Mouse (Mus musculus): Measurements from ENCODE around the gene Olfr922. TPM values are rescaled to one million over a fixed set of nuclear protein-coding genes. Genes with fewer than 3 reads are reported as not detected.

Gene Olfr922
- total RNA-seq (2023), result not detected

DNA sequence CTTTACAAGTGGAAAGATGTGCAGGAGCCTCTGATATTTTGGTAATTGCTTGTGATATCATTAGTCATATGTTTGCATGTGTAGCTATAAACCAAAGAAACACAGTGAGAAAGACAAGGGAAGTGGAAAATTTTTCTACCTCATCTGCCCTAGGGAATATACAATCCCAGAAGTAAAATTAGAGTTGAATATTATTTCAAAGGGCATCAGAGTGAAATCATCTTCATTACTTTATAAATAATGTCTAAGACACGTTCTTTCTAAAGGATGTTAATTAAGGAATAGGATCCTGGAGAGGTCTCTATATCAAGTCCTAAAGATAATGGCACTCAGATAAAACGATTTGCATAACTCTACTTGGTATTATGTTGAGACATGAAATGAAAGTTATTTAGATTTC, at the start of gene Olfr922:
TSS of gene Olfr922 (plus strand) at position 301 of the 400 bp plus-strand sequence.

DNA sequence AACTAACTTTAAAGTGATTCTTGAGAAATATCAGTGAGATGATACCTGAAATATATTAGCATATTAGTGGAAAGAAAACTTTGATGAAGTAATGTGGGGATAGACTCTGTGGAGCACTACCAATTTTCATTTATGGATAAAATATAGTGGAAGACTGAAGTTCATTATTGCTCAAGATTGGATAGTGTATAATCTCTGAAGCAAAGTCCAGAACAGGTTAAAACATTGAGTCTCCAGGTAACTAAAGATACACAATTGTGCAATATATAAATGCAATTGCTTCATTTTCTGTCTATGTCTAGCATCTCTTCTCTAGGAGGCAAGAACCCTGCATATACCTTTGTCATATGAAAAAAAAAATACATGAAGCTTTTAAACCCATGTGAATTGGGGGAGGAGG, 41.6 kb upstream of the Olfr922 start, which contains the start of gene Olfr921:
TSS of gene Olfr921 (plus strand) at position 301 of the 400 bp plus-strand sequence.

GRCm38 (mm10) chr9:38826245-38826644, 11.8 kb downstream of the Olfr922 start, which contains the start of gene Olfr923:
TSS of gene Olfr923 (plus strand) at chr9:38826545.

GRCm38 (mm10) chr9:38844149-38844548, 29.7 kb downstream of the Olfr922 start, which contains the start of gene Olfr924:
TSS of gene Olfr924 (plus strand) at chr9:38844449.

GRCm38 (mm10) chr9:38854760-38855159, 40.3 kb downstream of the Olfr922 start, which contains the start of gene Olfr26:
TSS of gene Olfr26 (plus strand) at chr9:38855060.

Other genes with a start within 250 kb of the Olfr922 start
- not detected for gene Olfr912, start 234.4 kb upstream of the Olfr922 start, total RNA-seq (2023)
- gene Olfr913, start 221.9 kb upstream of the Olfr922 start, total RNA-seq (2023), result not detected
- not detected for gene Olfr914, start 209.5 kb upstream of the Olfr922 start, total RNA-seq (2023)
- not detected for gene Olfr916, start 154.7 kb upstream of the Olfr922 start, total RNA-seq (2023)
- not detected for gene Olfr917, start 148.8 kb upstream of the Olfr922 start, total RNA-seq (2023)
- gene Olfr918, start 140.0 kb upstream of the Olfr922 start, total RNA-seq (2023), result not detected
- gene Olfr919, start 110.9 kb upstream of the Olfr922 start, total RNA-seq (2023), result not detected
- gene Vwa5a, start 96.3 kb upstream of the Olfr922 start, total RNA-seq (2023), result 10 to 100 TPM in 1 of 2 experiments, 1 to 10 TPM in 1; 8.4 to 11.4 TPM
- gene Olfr920, start 62.3 kb upstream of the Olfr922 start, total RNA-seq (2023), result under 1 TPM; 0.09 to 0.15 TPM
- not detected for gene Olfr921, start 41.5 kb upstream of the Olfr922 start, total RNA-seq (2023)
- gene Olfr923, start 11.9 kb downstream of the Olfr922 start, total RNA-seq (2023), result not detected
- gene Olfr924, start 29.8 kb downstream of the Olfr922 start, total RNA-seq (2023), result not detected
- gene Olfr26, start 40.4 kb downstream of the Olfr922 start, total RNA-seq (2023), result not detected
- not detected for gene Olfr926, start 62.5 kb downstream of the Olfr922 start, total RNA-seq (2023)
- gene Olfr930, start 115.2 kb downstream of the Olfr922 start, total RNA-seq (2023), result not detected
- not detected for gene Olfr933, start 157.7 kb downstream of the Olfr922 start, total RNA-seq (2023)
- gene Olfr934, start 173.7 kb downstream of the Olfr922 start, total RNA-seq (2023), result not detected
- gene Olfr935, start 185.1 kb downstream of the Olfr922 start, total RNA-seq (2023), result not detected
- not detected for gene Olfr146, start 208.8 kb downstream of the Olfr922 start, total RNA-seq (2023)

Measured in T-cell, adult 66 days (primary cell).